Mouse (Mus musculus) heart, embryonic 16.5 days (tissue): Measurements from ENCODE around the gene Creb3l1. TPM values are rescaled to one million over a fixed set of nuclear protein-coding genes. Genes with fewer than 3 reads are reported as not detected.

ENCODE experiments used
- ATAC-seq: fragments of 200-750 bp; cut with Nextera tagmentation; replicated peaks from 2 replicates; pipeline ENCODE4 v1.8.0; 2017; ENCODE audit warnings: moderate number of reproducible peaks; ENCODE audit not compliant: insufficient read depth, low FRiP score; ENCODE audit errors: extremely low read depth
- H3K27ac ChIP-seq: fragments of 300-500 bp; sonication (generic); 2 replicates; pipeline ENCODE4 v1.5.1; 2014; ENCODE audit warnings: mild to moderate bottlenecking, low read length, control low read depth, moderate library complexity
- H3K27me3 ChIP-seq: fragments of 300-500 bp; sonication (generic); 2 replicates; pipeline ENCODE4 v1.6.1; 2014; ENCODE audit warnings: low read length, mixed read lengths; ENCODE audit not compliant: control insufficient read depth, insufficient read depth
- H3K36me3 ChIP-seq: fragments of 300-500 bp; sonication (generic); 2 replicates; pipeline ENCODE4 v1.6.1; 2014; ENCODE audit not compliant: control insufficient read depth, insufficient read depth
- H3K4me1 ChIP-seq: fragments of 300-500 bp; sonication (generic); 2 replicates; pipeline ENCODE4 v1.6.1; 2014; ENCODE audit warnings: low read length, mixed read lengths; ENCODE audit not compliant: control insufficient read depth, insufficient read depth
- H3K4me2 ChIP-seq: fragments of 300-500 bp; sonication (generic); 2 replicates; pipeline ENCODE4 v1.6.1; 2014; ENCODE audit warnings: low read depth, mild to moderate bottlenecking, control low read depth, low read length
- H3K4me3 ChIP-seq: fragments of 300-500 bp; sonication (generic); 2 replicates; pipeline ENCODE4 v1.5.1; 2014; ENCODE audit warnings: mild to moderate bottlenecking, control low read depth, low read length
- H3K9ac ChIP-seq: fragments of 300-500 bp; sonication (generic); 2 replicates; pipeline ENCODE4 v1.6.1; 2014; ENCODE audit warnings: low read length, control low read depth
- H3K9me3 ChIP-seq: fragments of 300-500 bp; sonication (generic); replicated peaks from 2 replicates; pipeline ENCODE4 v1.6.1; 2016; ENCODE audit warnings: low read length; ENCODE audit not compliant: control insufficient read depth
- WGBS: fragments of 180-500 bp; shearing (Covaris S2); extraction: QIAGEN DNeasy Blood & Tissue Kit; methylation state at CpG from one replicate; pipeline ENCODE4 v1.1.7; 2014; 5-methylcytosine and 5-hydroxymethylcytosine counted together
- polyA plus RNA-seq: library from polyadenylated mRNA; unstranded; fragments of >200 nt; fragmentation: Nextera tagmentation; extraction: Ambion mirVana; gene quantifications from 2 replicates; pipeline ENCODE4 v1.2.1, GENCODE M21; 2015

Creb3l1 gene
- polyA plus RNA-seq, 1 experiment from 2014 or later: 8.4 TPM

DNA sequence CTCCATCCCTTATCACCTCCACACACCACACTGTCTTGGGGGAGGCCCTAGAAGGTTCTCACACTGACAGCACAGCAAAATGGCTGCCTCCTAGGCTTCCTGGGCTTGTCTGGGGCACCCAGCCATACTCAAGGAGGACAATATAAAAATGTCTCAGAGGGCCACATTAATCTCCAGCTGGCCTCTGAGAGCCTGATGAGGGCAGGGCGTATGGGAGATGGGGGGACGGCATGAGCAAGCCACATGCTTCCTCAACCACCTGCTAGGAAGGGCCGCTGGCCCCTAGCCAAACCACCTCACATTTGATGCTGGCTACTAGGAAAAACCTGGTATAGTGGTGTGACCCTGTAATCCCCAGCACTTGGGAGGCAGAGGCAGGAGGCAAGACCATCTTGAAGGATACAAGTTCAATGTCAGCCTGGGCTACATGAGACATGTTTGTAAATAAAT lies 75.5 kb downstream of the Creb3l1 start:
- no peaks in the 10 kb centered on the region for H3K9me3 ChIP-seq
- H3K27ac ChIP-seq: peak overlapping the region; percentile 99
- peak overlapping the region; percentile 84 for H3K9ac ChIP-seq
- WGBS: 37% methylated on average over 3 of the region's 3 CpGs
- H3K36me3 ChIP-seq: peaks cover 4% of the 10 kb centered on the region
- peaks cover 68% of the 10 kb centered on the region for H3K4me1 ChIP-seq
- peak overlapping the region; percentile 56 for H3K4me3 ChIP-seq
- no peak for ATAC-seq
- peak overlapping the region; percentile 81 for H3K4me2 ChIP-seq
- H3K27me3 ChIP-seq: no peaks in the 10 kb centered on the region

DNA sequence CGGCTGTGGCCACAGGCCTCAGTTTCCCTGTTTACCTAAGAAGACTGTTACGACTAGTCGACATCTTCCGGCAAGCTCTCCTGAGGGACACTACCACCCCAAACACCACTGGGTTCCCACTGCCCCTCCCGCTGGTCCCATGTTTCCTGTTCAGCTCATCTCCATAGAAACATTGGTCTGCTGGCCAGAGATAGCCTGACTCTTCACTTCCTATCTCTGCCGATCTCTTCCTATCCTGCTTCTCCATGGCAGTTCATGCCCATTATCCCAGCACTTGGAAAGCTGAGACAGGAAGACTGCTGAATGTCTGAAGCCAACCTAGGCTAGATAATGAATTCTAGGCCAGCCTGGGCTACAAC lies 76.2 kb downstream of the Creb3l1 start:
- peak overlapping the region; percentile 61 for H3K9ac ChIP-seq
- peak overlapping the region; percentile 81 for H3K4me2 ChIP-seq

DNA sequence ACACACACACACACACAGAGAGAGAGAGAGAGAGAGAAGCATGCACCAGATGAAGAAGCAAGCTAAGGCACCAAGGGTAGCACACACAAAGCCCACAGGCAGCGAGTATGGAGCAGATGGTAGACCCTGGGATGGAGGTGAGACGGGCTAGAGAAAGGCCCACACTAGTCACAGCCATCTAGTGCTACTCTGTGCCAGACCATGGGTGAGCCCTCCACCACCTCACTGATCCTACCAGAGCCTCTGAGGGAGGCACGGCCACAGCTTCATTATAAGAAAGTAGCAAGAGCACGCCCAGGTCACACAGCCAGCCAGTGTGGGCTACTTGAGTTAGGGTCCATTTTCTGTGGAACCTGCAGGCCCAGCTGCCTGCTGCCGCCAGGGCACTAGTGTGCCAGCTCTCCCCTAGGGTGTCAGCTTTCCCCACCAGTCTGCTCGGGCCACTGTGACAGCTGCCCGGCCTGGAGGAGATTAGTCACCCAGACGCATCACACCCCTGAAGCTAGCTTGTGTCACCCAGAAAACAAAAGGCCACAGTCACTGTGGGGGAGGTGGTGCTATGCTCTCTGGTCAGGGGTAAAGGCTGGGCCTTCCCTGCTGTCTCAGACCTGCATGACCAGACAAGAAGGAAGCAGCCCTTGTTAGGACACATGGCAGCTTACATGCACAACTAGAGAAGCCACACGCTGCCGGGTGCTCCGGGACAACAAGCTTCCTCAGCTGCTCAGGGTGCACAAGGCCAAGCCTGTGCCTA lies 76.7 kb downstream of the Creb3l1 start:
- Histone ChIP-seq H3K27me3 (no peaks in the 10 kb centered on the region), H3K9ac (peak overlapping the region; percentile 61), H3K9me3 (no peaks in the 10 kb centered on the region), H3K4me2 (peak overlapping the region; percentile 81), H3K4me1 (peaks cover 60% of the 10 kb centered on the region), H3K36me3 (peaks cover 4% of the 10 kb centered on the region), H3K4me3 (peak overlapping the region; percentile 8), H3K27ac (peak overlapping the region; percentile 37)
- WGBS: 38% methylated on average over 11 of the region's 11 CpGs
- no peak for ATAC-seq

More for the DNA sequence above, 76.2 kb downstream of the Creb3l1 start:
- no peaks in the 10 kb centered on the region for H3K27me3 ChIP-seq
- WGBS: 64% methylated on average over 6 of the region's 6 CpGs
- H3K9me3 ChIP-seq: no peaks in the 10 kb centered on the region
- H3K4me3 ChIP-seq: peak overlapping the region; percentile 8
- no peak for ATAC-seq
- H3K36me3 ChIP-seq: peaks cover 4% of the 10 kb centered on the region
- H3K4me1 ChIP-seq: peaks cover 61% of the 10 kb centered on the region
- peak overlapping the region; percentile 37 for H3K27ac ChIP-seq

DNA sequence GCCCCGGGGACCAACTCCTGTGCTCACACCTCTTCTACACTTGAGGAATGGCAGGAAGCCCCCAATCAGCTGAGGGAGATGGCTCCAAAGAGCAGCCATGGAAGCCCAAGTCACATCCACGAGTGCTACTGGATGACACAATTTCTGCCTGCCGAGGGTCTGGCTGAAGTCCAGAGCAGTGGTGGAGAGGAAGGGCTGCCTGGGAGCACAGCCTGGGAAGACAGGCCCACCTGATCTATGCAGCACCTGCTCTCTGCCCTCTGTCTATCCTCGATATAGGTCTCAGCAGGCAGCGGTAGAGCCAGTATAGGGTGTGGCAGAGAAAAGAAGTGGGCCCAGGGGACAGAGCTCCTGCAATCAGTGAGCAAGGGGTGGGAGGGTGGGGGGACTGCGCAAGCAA lies 77.5 kb downstream of the Creb3l1 start:
- no peaks in the 10 kb centered on the region for H3K9me3 ChIP-seq
- 34% methylated on average over 6 of the region's 6 CpGs for WGBS
- peaks cover 60% of the 10 kb centered on the region for H3K4me1 ChIP-seq
- ATAC-seq: no peak
- H3K36me3 ChIP-seq: peaks cover 8% of the 10 kb centered on the region
- peak overlapping the region; percentile 37 for H3K27ac ChIP-seq
- H3K27me3 ChIP-seq: no peaks in the 10 kb centered on the region
- H3K4me2 ChIP-seq: peak overlapping the region; percentile 81; the same call in 1 of the 2 replicates
- peak overlapping the region; percentile 52 for H3K9ac ChIP-seq
- no peak overlapping the region for H3K4me3 ChIP-seq

DNA sequence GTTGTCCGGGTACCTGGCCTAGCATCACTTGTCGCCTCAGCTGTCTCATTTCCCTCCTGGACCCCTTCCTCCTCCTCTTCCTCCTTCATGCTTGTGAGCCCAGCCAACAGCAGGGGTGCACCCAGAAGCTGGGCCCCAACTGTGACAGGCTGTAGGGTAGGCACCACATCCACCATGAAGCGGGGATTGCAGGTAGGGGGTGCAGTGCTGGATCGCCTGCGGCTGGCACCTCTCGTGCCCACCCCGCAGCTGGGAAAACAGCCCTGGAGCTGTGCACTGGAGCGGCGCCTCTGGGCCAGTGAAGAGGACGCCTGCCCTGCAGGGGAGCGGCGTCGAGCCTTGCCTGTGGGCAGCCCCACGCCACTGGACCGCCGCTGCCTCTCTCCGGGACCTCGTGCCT lies 78.8 kb downstream of the Creb3l1 start, which contains the start of gene Gm9821:
TSS of gene Gm9821 (plus strand) at position 221 of the 400 bp plus-strand sequence.
- WGBS: 94% methylated on average over 18 of the region's 18 CpGs
- Histone ChIP-seq H3K36me3 (peaks cover 11% of the 10 kb centered on the region), H3K27me3 (no peaks in the 10 kb centered on the region), H3K9me3 (no peaks in the 10 kb centered on the region), H3K4me3 (no peak within 1 kb of the TSS), H3K4me2 (peak within 1 kb of the TSS; percentile 81; the same call in 1 of the 2 replicates), H3K27ac (peak within 1 kb of the TSS; percentile 37; the same call in 1 of the 2 replicates), H3K9ac (peak within 1 kb of the TSS; percentile 47; the same call in 1 of the 2 replicates), H3K4me1 (peaks cover 56% of the 10 kb centered on the region)
- ATAC-seq: no peak

DNA sequence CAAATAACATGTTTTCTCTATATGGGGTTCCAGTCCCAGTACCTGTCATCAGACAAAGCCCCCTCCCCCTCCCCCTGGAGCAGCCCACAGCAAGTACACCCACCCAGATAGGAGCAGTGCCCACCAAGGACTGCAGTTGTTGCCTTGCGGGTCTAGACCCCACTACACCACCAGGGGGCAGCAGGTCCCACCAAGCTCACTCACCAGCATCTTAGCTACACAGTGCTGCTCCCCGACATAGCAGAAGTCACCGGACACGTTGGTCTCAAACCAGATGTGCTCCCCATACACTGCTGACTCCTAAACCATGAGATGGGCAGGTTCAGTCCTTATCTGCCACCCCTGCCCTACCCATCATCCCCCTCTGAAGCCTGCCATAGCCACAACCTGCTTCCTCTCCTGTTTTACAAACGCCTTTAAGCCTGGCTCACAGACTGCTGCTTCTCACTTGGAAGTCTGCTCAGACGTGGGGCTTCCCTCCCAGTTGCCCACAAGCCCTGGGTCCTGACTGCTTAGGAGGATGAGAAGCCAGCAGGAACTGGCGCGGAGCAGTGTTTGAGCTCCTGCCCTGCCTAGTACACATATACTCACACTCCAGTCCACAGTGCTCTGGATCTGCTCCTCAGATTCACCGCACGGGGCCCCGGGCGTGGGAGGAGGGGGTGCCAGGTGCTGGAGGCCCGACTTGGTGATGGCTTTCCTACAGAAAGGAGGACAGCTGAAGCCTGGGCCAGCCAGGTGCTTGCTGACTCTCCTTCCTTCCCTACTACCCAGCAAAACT lies 79.9 kb downstream of the Creb3l1 start:
- Histone ChIP-seq H3K27ac (peak overlapping the region; percentile 21; the same call in 1 of the 2 replicates), H3K9ac (peak overlapping the region; percentile 47; the same call in 1 of the 2 replicates), H3K36me3 (peaks cover 22% of the 10 kb centered on the region), H3K4me1 (peaks cover 45% of the 10 kb centered on the region), H3K9me3 (no peaks in the 10 kb centered on the region), H3K4me2 (no peak overlapping the region), H3K27me3 (no peaks in the 10 kb centered on the region), H3K4me3 (no peak overlapping the region)
- ATAC-seq: peak; percentile 53
- WGBS: 38% methylated on average over 13 of the region's 13 CpGs

DNA sequence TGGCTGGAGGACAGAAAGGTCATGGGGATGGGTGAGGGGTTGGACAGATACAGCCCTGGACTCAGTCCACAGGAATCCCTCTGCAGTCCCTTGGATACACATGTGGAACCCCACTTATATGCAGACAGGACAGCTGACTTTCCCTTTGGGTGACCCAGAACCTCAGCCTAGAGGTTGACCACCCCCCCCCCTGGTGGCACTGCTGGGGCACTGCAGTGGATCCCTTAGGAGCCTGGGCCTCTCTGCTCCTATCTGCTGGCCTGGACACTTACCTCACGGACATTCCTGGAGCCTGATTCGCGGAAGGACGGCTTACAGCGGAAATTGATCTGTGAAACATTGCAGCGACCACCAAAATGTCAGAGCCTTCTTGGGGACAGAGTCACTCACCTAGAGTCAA lies 81.9 kb downstream of the Creb3l1 start:
- H3K9me3 ChIP-seq: no peaks in the 10 kb centered on the region
- no peak for ATAC-seq
- no peak overlapping the region for H3K27ac ChIP-seq
- no peak overlapping the region for H3K9ac ChIP-seq
- H3K4me2 ChIP-seq: no peak overlapping the region
- peaks cover 25% of the 10 kb centered on the region for H3K4me1 ChIP-seq
- H3K4me3 ChIP-seq: no peak overlapping the region
- peaks cover 42% of the 10 kb centered on the region for H3K36me3 ChIP-seq
- 59% methylated on average over 6 of the region's 6 CpGs for WGBS
- no peaks in the 10 kb centered on the region for H3K27me3 ChIP-seq

DNA sequence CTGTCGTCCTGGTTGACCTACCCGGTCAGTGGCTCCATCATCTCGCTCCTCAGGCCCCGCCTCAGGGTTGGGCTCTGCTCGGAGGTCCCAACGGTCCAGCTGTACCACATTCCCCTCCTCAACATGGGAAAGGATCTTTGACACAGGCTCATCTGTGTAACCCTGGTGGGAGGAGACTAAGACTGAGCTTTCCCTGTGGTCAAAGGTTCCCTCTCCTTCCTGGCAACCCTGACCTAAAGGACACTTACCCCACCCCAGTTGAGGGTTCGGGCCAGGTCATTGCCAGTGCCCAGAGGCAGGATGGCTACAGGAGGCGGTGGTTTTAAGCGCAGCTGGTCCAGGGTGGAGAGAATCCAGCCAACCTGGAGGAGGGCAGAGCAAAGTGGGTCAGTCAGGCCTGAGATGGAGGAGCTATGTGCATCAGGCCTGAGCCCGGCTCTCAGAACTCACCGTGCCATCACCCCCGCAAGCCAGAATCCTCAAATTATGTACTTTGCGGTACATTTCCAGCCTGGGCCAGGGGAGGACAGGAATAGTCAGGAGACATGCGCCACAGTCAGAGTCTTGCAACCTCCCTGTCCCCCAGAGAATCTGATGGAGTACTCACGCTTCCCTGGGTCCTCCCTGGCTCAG lies 84.9 kb downstream of the Creb3l1 start:
- Histone ChIP-seq H3K27ac (no peak overlapping the region), H3K4me2 (no peak overlapping the region), H3K36me3 (peaks cover 62% of the 10 kb centered on the region), H3K4me1 (peaks cover 2% of the 10 kb centered on the region), H3K9me3 (no peaks in the 10 kb centered on the region), H3K27me3 (no peaks in the 10 kb centered on the region), H3K4me3 (no peak overlapping the region), H3K9ac (no peak overlapping the region)
- 83% methylated on average over 15 of the region's 15 CpGs for WGBS
- no peak for ATAC-seq
